Mouse (Mus musculus) forebrain, embryonic 10.5 days (tissue): ENCODE results near the gene Ccdc85b. TPM values are rescaled to one million over a fixed set of nuclear protein-coding genes. Genes with fewer than 3 reads are reported as not detected.
A peak's percentile ranks its signal among the peaks of the same experiment; 100 is the strongest.

ENCODE experiments used
- DNase-seq: peaks from one replicate; pipeline ENCODE4 v3.0.0-alpha.2; 2017; ENCODE audit warnings: low spot score; ENCODE audit errors: extremely low spot score
- H3K27ac ChIP-seq: fragments of 300-500 bp; sonication (generic); 2 replicates; pipeline ENCODE4 v1.5.1; 2016; ENCODE audit warnings: mild to moderate bottlenecking
- H3K27me3 ChIP-seq: fragments of 300-500 bp; sonication (generic); 2 replicates; pipeline ENCODE4 v1.6.1; 2016; ENCODE audit warnings: mild to moderate bottlenecking; ENCODE audit not compliant: poor library complexity, severe bottlenecking
- H3K36me3 ChIP-seq: fragments of 300-500 bp; sonication (generic); replicated peaks from 2 replicates; pipeline ENCODE4 v1.6.1; 2016; ENCODE audit warnings: mild to moderate bottlenecking, moderate library complexity
- H3K4me1 ChIP-seq: fragments of 300-500 bp; sonication (generic); 2 replicates; pipeline ENCODE4 v1.6.1; 2016
- H3K4me3 ChIP-seq: fragments of 300-500 bp; sonication (generic); 2 replicates; pipeline ENCODE4 v1.5.1; 2016; ENCODE audit warnings: mild to moderate bottlenecking, moderate library complexity
- H3K9me3 ChIP-seq: fragments of 300-500 bp; sonication (generic); 2 replicates; pipeline ENCODE4 v1.6.1; 2016; ENCODE audit warnings: mild to moderate bottlenecking, moderate library complexity
- WGBS: fragments of 180-500 bp; shearing (Covaris S2); methylation state at CpG from one replicate; pipeline ENCODE4 v1.1.7; 2016; 5-methylcytosine and 5-hydroxymethylcytosine counted together
- polyA plus RNA-seq: library from polyadenylated mRNA; unstranded; fragments of >200 nt; fragmentation: Nextera tagmentation; extraction: Ambion mirVana; gene quantifications from 2 replicates; pipeline ENCODE4 v1.2.1, GENCODE M21; 2016

Gene Ccdc85b
- polyA plus RNA-seq, 1 experiment from 2014 or later: 6.7 TPM

DNA sequence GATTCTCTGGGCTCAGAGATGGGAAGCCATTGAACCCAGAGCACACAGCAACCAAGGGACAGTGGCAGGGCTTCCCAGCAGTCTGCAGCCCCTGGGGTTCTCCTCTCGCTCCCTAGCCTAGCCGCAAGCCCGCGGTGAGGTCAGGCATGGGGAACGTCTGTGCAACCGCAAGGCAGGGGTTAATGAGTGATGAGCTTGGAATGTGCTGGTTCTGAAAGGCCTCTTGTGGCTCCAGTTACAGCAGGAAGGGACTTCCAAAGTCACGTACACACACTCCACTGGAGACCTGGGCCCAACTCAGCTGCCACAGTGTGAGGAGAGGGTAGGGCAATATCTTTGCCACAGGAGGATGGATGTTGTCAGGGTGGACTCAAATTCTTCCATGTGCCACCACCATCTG is 12.7 kb downstream of the Ccdc85b start:
- H3K4me3 ChIP-seq: no peak overlapping the region; the same call in 1 of the 2 replicates
- H3K27ac ChIP-seq: no peak overlapping the region
- peaks cover 24% of the 10 kb centered on the region for H3K4me1 ChIP-seq
- H3K27me3 ChIP-seq: peaks cover 61% of the 10 kb centered on the region
- peaks cover 14% of the 10 kb centered on the region for H3K9me3 ChIP-seq
- WGBS: 45% methylated on average over 7 of the region's 7 CpGs
- DNase-seq: no peak
- no peaks in the 10 kb centered on the region for H3K36me3 ChIP-seq

DNA sequence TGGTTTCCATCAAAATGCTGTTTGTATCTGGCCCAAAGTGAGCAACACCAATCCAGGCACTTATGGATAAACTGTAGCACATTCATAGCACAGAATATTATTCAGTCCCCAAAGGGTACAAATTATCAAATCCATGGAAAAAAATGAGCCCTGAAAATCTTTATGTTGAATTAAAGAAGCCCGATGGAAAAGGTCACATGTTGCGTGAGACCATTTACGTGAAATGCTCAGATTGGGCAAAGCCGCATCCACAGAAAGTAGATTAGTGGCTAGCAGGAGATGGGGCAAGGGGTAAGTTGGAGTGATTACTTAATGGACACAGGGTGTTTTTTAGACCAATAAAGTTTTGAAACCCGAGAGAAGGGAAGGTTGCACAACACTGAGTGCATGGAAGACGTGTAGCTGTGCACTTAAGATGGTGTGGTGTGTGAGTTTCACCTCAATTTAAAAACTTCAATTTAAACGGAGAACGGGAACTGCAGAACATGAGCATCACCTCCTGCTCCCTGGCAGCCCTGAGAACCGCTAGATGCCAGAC is 13.3 kb downstream of the Ccdc85b start:
- H3K9me3 ChIP-seq: peaks cover 14% of the 10 kb centered on the region
- peaks cover 55% of the 10 kb centered on the region for H3K27me3 ChIP-seq
- no peak overlapping the region for H3K27ac ChIP-seq
- peaks cover 24% of the 10 kb centered on the region for H3K4me1 ChIP-seq
- whole genome bisulfite sequencing: 73% methylated on average over 9 of the region's 9 CpGs
- no peak overlapping the region; the same call in 1 of the 2 replicates for H3K4me3 ChIP-seq
- no peaks in the 10 kb centered on the region for H3K36me3 ChIP-seq
- DNase-seq: no peak

- Histone ChIP-seq H3K9me3 (no peaks in the 10 kb centered on the region), H3K4me3 (peak overlapping the region; percentile 48; the same call in 1 of the 2 replicates), H3K27ac (peak overlapping the region; percentile 84), H3K27me3 (peaks cover 6% of the 10 kb centered on the region; the same call in 1 of the 2 replicates), H3K4me1 (peaks cover 16% of the 10 kb centered on the region), H3K36me3 (no peaks in the 10 kb centered on the region)
- no peak for DNase-seq
- 70% methylated on average over 7 of the region's 7 CpGs for WGBS
These were observed 23.7 kb downstream of the Ccdc85b start for GRCm38 (mm10) chr19:5433951-5434350.

GRCm38 (mm10) chr19:5432992-5433852 is 24.5 kb downstream of the Ccdc85b start:
- Histone ChIP-seq H3K4me1 (peaks cover 16% of the 10 kb centered on the region), H3K36me3 (peaks cover 7% of the 10 kb centered on the region), H3K9me3 (no peaks in the 10 kb centered on the region), H3K27me3 (peaks cover 6% of the 10 kb centered on the region; the same call in 1 of the 2 replicates), H3K4me3 (peak overlapping the region; percentile 48), H3K27ac (peak overlapping the region; percentile 84)
- 17% methylated on average over 16 of the region's 16 CpGs for WGBS
- DNase-seq: no peak

GRCm38 (mm10) chr19:5431911-5432464 is 25.7 kb downstream of the Ccdc85b start:
- peaks cover 6% of the 10 kb centered on the region; the same call in 1 of the 2 replicates for H3K27me3 ChIP-seq
- no peak overlapping the region for H3K4me3 ChIP-seq
- WGBS: 75% methylated on average over 4 of the region's 4 CpGs
- peaks cover 20% of the 10 kb centered on the region for H3K4me1 ChIP-seq
- no peak for DNase-seq
- no peak overlapping the region for H3K27ac ChIP-seq
- H3K36me3 ChIP-seq: peaks cover 18% of the 10 kb centered on the region
- H3K9me3 ChIP-seq: no peaks in the 10 kb centered on the region

DNA sequence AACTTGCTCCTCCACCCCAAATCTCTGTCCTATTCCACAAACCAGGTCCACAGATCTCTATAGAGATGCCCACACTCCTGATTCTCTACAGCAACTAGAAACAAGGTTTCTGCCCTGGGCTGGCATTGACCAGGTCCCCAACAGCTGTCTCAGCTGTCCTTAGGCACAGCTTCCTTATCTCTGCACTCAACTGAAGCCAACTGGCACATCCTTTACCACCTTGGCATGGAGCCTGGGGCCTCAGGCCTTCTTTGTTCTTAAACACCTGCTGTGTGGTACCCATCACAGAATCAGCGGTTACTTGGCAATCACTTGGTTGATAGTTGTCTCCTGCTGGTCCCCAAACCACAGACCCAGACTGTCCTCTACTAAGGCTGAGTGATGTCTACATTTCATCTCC is 27.3 kb downstream of the Ccdc85b start:
- Histone ChIP-seq H3K27ac (no peak overlapping the region), H3K4me3 (no peak overlapping the region), H3K9me3 (no peaks in the 10 kb centered on the region), H3K4me1 (peaks cover 36% of the 10 kb centered on the region), H3K27me3 (peaks cover 6% of the 10 kb centered on the region; the same call in 1 of the 2 replicates), H3K36me3 (peaks cover 30% of the 10 kb centered on the region)
- DNase-seq: no peak
- 83% methylated on average over 1 of the region's 1 CpGs for WGBS

DNA sequence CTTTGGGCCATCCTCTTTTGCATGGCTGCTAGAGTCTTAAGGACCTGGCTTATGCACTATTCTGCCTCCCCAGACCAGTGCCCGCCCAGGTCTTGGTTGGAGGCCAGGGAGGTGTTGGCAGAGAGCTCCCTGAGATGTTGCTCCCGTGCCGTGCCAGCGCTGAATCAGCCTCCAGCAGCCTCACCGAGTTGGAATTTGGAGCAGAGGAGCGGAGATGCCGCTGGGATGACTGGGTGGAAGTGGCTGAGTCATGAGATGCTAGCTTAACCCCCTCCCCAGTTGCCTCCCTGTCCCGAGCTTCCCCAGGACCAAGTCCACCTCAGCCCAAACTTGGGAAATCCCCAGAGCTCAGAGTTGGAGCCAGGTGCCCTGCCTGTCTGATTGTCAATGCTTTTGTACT is 27.9 kb downstream of the Ccdc85b start:
- no peak for DNase-seq
- Histone ChIP-seq H3K36me3 (peaks cover 30% of the 10 kb centered on the region), H3K4me3 (no peak overlapping the region), H3K27me3 (peaks cover 6% of the 10 kb centered on the region; the same call in 1 of the 2 replicates), H3K27ac (no peak overlapping the region), H3K4me1 (peaks cover 38% of the 10 kb centered on the region), H3K9me3 (no peaks in the 10 kb centered on the region)
- WGBS: 78% methylated on average over 8 of the region's 8 CpGs

GRCm38 (mm10) chr19:5429219-5429618 is 28.5 kb downstream of the Ccdc85b start:
- Histone ChIP-seq H3K27me3 (peaks cover 2% of the 10 kb centered on the region; the same call in 1 of the 2 replicates), H3K36me3 (peaks cover 30% of the 10 kb centered on the region)
- 86% methylated on average over 4 of the region's 4 CpGs for WGBS

GRCm38 (mm10) chr19:5428083-5428482 is 29.6 kb downstream of the Ccdc85b start:
- Histone ChIP-seq H3K4me1 (peaks cover 40% of the 10 kb centered on the region), H3K27me3 (no peaks in the 10 kb centered on the region), H3K4me3 (no peak overlapping the region; the same call in 1 of the 2 replicates), H3K9me3 (no peaks in the 10 kb centered on the region), H3K27ac (no peak overlapping the region), H3K36me3 (peaks cover 35% of the 10 kb centered on the region)
- DNase-seq: no peak
- 84% methylated on average over 2 of the region's 2 CpGs for WGBS

More at GRCm38 (mm10) chr19:5429219-5429618, 28.5 kb downstream of the Ccdc85b start:
- H3K27ac ChIP-seq: no peak overlapping the region
- no peak overlapping the region for H3K4me3 ChIP-seq
- DNase-seq: no peak
- peaks cover 39% of the 10 kb centered on the region for H3K4me1 ChIP-seq
- H3K9me3 ChIP-seq: no peaks in the 10 kb centered on the region

DNA sequence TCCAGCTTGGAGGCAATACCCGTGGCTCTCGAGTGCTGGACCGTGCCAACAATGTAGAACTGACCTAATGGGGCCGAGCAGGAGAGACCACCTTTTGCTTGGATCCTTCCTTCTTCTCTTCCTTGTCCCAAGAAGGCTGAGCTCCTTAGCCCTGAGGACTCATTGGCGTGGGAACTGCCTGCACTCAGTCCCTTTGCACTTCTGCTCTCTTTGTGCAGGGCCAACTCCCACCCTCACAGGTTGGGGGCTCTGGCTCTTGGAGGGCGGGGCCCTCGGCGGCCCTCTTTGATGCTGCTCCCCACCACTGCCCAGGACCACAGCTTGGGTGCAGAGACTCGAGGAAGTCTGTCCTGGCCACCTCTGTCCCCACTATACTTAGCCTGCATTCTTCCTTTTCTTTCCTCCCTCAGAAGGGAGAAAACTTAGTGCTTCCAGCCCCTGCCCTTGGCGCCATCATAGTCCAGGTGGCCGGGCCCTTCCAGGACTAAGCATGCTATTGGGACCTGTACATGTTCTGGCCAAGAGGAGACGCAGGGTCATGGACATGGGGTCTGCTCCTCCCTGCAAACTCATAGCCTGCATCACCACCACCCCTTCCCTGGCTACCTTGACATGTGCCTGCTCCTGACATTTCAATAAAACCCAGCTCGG is 30.9 kb downstream of the Ccdc85b start:
- no peaks in the 10 kb centered on the region for H3K9me3 ChIP-seq
- H3K4me1 ChIP-seq: peaks cover 46% of the 10 kb centered on the region
- 95% methylated on average over 13 of the region's 13 CpGs for WGBS
- H3K27me3 ChIP-seq: no peaks in the 10 kb centered on the region
- peaks cover 48% of the 10 kb centered on the region for H3K36me3 ChIP-seq
- H3K4me3 ChIP-seq: peak overlapping the region; percentile 86
- H3K27ac ChIP-seq: 0 out of 2 replicates have a peak overlapping the region, but pooled peaks have one; percentile 40
- DNase-seq: no peak

DNA sequence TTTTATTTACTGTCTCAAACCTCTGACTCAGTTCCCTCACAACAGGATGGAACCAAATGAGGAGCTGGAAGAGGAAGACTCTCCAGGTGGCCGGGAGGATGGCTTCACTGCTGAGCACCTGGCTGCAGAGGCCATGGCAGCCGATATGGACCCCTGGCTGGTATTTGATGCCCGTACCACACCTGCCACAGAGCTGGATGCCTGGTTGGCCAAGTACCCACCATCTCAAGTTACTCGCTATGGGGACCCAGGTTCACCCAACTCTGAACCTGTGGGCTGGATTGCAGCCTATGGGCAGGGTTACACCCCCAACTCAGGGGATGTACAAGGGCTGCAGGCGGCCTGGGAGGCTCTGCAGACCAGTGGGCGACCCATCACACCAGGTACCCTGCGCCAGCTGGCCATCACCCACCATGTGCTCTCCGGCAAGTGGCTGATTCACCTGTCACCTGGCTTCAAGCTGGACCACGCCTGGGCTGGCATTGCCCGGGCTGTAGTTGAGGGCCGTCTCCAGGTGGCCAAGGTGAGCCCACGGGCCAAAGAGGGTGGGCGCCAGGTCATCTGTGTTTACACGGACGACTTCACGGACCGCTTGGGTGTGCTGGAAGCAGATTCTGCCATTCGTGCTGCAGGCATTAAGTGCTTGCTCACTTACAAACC is 31.7 kb downstream of the Ccdc85b start:
- 91% methylated on average over 18 of the region's 18 CpGs for WGBS
- H3K27ac ChIP-seq: peak overlapping the region; percentile 97
- H3K9me3 ChIP-seq: no peaks in the 10 kb centered on the region
- H3K36me3 ChIP-seq: peaks cover 55% of the 10 kb centered on the region
- H3K4me3 ChIP-seq: peak overlapping the region; percentile 86
- no peak for DNase-seq
- peaks cover 46% of the 10 kb centered on the region for H3K4me1 ChIP-seq
- no peaks in the 10 kb centered on the region for H3K27me3 ChIP-seq
